Mouse (Mus musculus): ENCODE results near the gene Olfr624. TPM values are rescaled to one million over a fixed set of nuclear protein-coding genes. Genes with fewer than 3 reads are reported as not detected.

Olfr624 gene
- under 0.01 TPM in 2 replicates for polyA plus RNA-seq (2012; rRNA removed)

DNA sequence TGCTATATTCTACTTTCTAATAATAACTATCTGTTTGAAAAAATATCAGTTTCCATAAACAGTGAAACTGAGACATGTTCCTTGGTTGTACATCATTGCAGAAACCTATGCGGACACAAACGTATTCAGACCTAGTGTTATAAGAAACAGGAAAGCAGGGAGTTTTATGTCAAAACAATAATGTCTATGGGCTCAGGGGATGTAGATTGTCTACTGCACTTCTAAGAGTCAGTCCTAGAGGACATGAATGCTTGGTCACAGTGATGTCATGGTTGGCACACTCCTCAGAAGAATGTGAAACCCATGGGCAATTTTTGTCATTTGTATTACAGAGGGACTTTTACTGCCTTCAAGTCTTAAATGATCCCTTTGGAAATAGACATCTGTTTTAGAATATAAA, at the start of gene Olfr624:
TSS of gene Olfr624 (minus strand) at position 101 of the 400 bp plus-strand sequence.

DNA sequence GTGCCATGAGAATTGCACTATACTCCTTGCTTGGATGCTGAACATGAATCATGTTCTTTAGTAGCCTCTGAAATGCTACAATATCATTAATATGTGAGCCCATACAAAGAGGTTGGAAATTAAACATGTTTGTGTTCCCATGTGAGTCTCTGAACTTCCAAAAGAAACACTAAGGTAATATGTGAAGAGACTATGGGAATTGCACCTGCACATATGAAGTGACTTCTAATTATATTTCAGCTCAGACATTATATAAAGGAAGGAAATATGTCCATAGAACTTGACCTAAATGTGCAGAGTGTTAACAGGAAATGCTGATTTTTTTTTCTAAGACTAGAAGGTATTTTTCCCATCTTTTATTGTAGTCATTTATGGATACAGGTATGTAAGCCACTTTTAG, 43.4 kb upstream of the Olfr624 start, which contains the start of gene Olfr243:
TSS of gene Olfr243 (plus strand) at position 301 of the 400 bp plus-strand sequence.

GRCm38 (mm10) chr7:103682420-103682819, 11.4 kb upstream of the Olfr624 start, which contains the start of gene Olfr625-ps1:
Gene Olfr625-ps1 (plus strand): TSS chr7:103682720.

GRCm38 (mm10) chr7:103663598-103663997, 7.4 kb downstream of the Olfr624 start, which contains the start of gene Olfr623:
Gene Olfr623 (minus strand): TSS chr7:103663698.

GRCm38 (mm10) chr7:103642602-103643001, 28.4 kb downstream of the Olfr624 start, which contains the start of gene Olfr622:
Gene Olfr622 (minus strand): TSS chr7:103642702.

Other genes with a start within 250 kb of the Olfr624 start
- not detected in 2 replicates for gene Olfr605, start 225.8 kb downstream of the Olfr624 start, polyA plus RNA-seq (2012; rRNA removed)
- not detected in 2 replicates for gene Olfr606, start 222.1 kb downstream of the Olfr624 start, polyA plus RNA-seq (2012; rRNA removed)
- gene Olfr607, start 207.0 kb downstream of the Olfr624 start, polyA plus RNA-seq (2012; rRNA removed), result not detected in 2 replicates
- gene Olfr608, start 201.3 kb downstream of the Olfr624 start, polyA plus RNA-seq (2012; rRNA removed), result not detected in 2 replicates
- gene Olfr609, start 173.1 kb downstream of the Olfr624 start, polyA plus RNA-seq (2012; rRNA removed), result not detected in 2 replicates
- gene Olfr610, start 159.1 kb downstream of the Olfr624 start, polyA plus RNA-seq (2012; rRNA removed), result not detected in 2 replicates
- gene Olfr611, start 150.3 kb downstream of the Olfr624 start, polyA plus RNA-seq (2012; rRNA removed), result not detected in 2 replicates
- gene Olfr612, start 128.5 kb downstream of the Olfr624 start, polyA plus RNA-seq (2012; rRNA removed), result not detected in 2 replicates
- gene Olfr613, start 123.1 kb downstream of the Olfr624 start, polyA plus RNA-seq (2012; rRNA removed), result not detected in 2 replicates
- gene Olfr615, start 115.1 kb downstream of the Olfr624 start, polyA plus RNA-seq (2012; rRNA removed), result not detected in 2 replicates
- gene Olfr616, start 102.0 kb downstream of the Olfr624 start, polyA plus RNA-seq (2012; rRNA removed), result not detected in 2 replicates
- not detected in 2 replicates for gene Olfr617, start 98.1 kb downstream of the Olfr624 start, polyA plus RNA-seq (2012; rRNA removed)
- gene Olfr618, start 81.1 kb downstream of the Olfr624 start, polyA plus RNA-seq (2012; rRNA removed), result not detected in 2 replicates
- gene Olfr619, start 70.6 kb downstream of the Olfr624 start, polyA plus RNA-seq (2012; rRNA removed), result not detected in 2 replicates
- not detected in 2 replicates for gene Olfr620, start 58.7 kb downstream of the Olfr624 start, polyA plus RNA-seq (2012; rRNA removed)
- 0.02 TPM in 1 of 2 replicates, not detected in the other for gene Olfr622, start 28.5 kb downstream of the Olfr624 start, polyA plus RNA-seq (2012; rRNA removed)
- gene Olfr623, start 7.5 kb downstream of the Olfr624 start, polyA plus RNA-seq (2012; rRNA removed), result not detected in 2 replicates
- gene Olfr625-ps1, start 11.5 kb upstream of the Olfr624 start, polyA plus RNA-seq (2012; rRNA removed), result not detected in 2 replicates
- gene Olfr243, start 43.5 kb upstream of the Olfr624 start, polyA plus RNA-seq (2012; rRNA removed), result not detected in 2 replicates
- gene Olfr628, start 59.2 kb upstream of the Olfr624 start, polyA plus RNA-seq (2012; rRNA removed), result not detected in 2 replicates
- gene Olfr629, start 73.8 kb upstream of the Olfr624 start, polyA plus RNA-seq (2012; rRNA removed), result 0.06 and 0.08 TPM in 2 replicates
- 0.03 TPM in 2 replicates for gene Olfr630, start 86.1 kb upstream of the Olfr624 start, polyA plus RNA-seq (2012; rRNA removed)
- gene Olfr69, start 100.4 kb upstream of the Olfr624 start, polyA plus RNA-seq (2012; rRNA removed), result 0.01 TPM in 1 of 2 replicates, not detected in the other
- gene Olfr68, start 108.5 kb upstream of the Olfr624 start, polyA plus RNA-seq (2012; rRNA removed), result 0.06 and 0.08 TPM in 2 replicates
- gene Olfr67, start 120.6 kb upstream of the Olfr624 start, polyA plus RNA-seq (2012; rRNA removed), result 0.01 and 0.02 TPM in 2 replicates
- gene Hbb-bt, start 142.8 kb upstream of the Olfr624 start, polyA plus RNA-seq (2012; rRNA removed), result 72,714 and 77,546 TPM in 2 replicates
- 210,584 and 218,066 TPM in 2 replicates for gene Hbb-bs, start 156.9 kb upstream of the Olfr624 start, polyA plus RNA-seq (2012; rRNA removed)
- gene Hbb-bh2, start 169.3 kb upstream of the Olfr624 start, polyA plus RNA-seq (2012; rRNA removed), result 0.17 and 0.27 TPM in 2 replicates
- 208 and 218 TPM in 2 replicates for gene Hbb-bh1, start 172.0 kb upstream of the Olfr624 start, polyA plus RNA-seq (2012; rRNA removed)
- 398 and 559 TPM in 2 replicates for gene Hbb-y, start 182.0 kb upstream of the Olfr624 start, polyA plus RNA-seq (2012; rRNA removed)
- gene Olfr66, start 215.1 kb upstream of the Olfr624 start, polyA plus RNA-seq (2012; rRNA removed), result 0.01 and 0.05 TPM in 2 replicates
- gene Olfr64, start 223.3 kb upstream of the Olfr624 start, polyA plus RNA-seq (2012; rRNA removed), result not detected in 2 replicates
- gene Olfr65, start 232.3 kb upstream of the Olfr624 start, polyA plus RNA-seq (2012; rRNA removed), result not detected in 2 replicates